ENCODE assay signal across 9 mouse cellular contexts in the genomic region with DNA sequence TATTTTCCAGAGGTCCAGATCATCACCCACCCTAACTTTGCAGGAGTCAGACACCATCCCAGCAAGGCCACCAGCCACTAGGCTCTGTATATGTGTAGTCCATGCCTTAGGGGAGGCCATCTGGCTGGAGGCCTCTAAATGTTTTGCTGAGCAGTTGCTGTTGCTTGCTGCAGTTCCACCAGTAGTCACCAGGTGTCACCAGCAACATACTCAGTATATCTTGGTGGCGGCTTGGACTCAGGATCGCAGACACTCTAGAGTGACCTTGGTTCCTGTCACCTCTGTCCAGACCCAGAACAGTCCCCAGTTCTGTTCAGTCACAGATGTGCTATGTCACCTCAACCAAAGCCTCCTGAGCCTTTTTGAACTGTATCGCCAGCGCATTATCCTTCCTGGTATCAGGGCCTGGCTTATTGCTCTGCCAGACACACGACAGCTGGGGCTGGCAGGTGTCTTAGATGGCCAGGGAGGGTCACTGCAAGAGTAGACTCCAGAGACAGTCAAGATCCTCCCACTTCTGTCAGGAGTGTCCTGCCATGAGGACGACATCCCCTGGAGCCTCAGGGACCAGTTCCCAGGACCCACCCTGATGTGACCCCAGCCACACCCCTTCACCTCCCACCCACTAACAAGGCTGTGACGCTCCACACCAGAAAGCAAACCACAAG. TPM values are rescaled to one million over a fixed set of nuclear protein-coding genes. Genes with fewer than 3 reads are reported as not detected.
DNase-seq lines count a peak whose midpoint lies in the region; ATAC-seq and TF ChIP-seq lines count a peak whose summit lies in the region.
"Had no signal": no experiment of that assay in that cellular context is flagged by ENCODE, and none has a peak within 500 bp of the region (broad histone marks: within the 10 kb centered on the region; RNA-seq: fewer than 3 reads in every experiment).

No protein-coding gene starts in this region.

- peak; percentile 54 for ATAC-seq in cerebellum, adult (ENCODE audit: insufficient number of reproducible peaks, low FRiP score, low TSS enrichment)
- ATAC-seq in forebrain, embryonic 16.5 days, result peak; percentile 59

- 48% methylated on average over 7 of the region's 7 CpGs for WGBS in forebrain, embryonic 16.5 days
- 39% methylated on average over 7 of the region's 7 CpGs for WGBS in lung, adult 2 months
- 44% methylated on average over 7 of the region's 7 CpGs for WGBS in olfactory bulb, adult 2 months

- dilution Hi-C loops in CH12.LX (cut with MboI; ENCODE audit: extremely low pct_ligation_motif_present, extremely low pct_unique_long_range_greater_than_20kb, low sequenced_read_pairs), result no loop called here

- TF ChIP-seq RAD21 in CH12.LX (IDR thresholded peaks at IDR 0.05; ENCODE audit: low read depth, low read length), result peak; percentile 80

- no peak for TF ChIP-seq POLR2A in CH12.LX (IDR thresholded peaks at IDR 0.05; ENCODE audit: low read depth, low read length)
- no peak for TF ChIP-seq POLR2A in lung, adult 2 months (IDR thresholded peaks at IDR 0.05; ENCODE audit: borderline replicate concordance, extremely low read depth, low read depth, low read length)
- TF ChIP-seq POLR2A in olfactory bulb, adult 2 months (IDR thresholded peaks at IDR 0.05; ENCODE audit: insufficient read depth, low read depth, low read length), result no peak

- in situ Hi-C loops in CH12.LX (cut with MboI; ENCODE audit: low pct_ligation_motif_present, low pct_unique_long_range_greater_than_20kb, low sequenced_read_pairs), result loop anchor here (10.0 kb wide), 1 partner anchor 202 kb away; no protein-coding TSS in a partner anchor

- no peaks in the 10 kb centered on the region for H3K79me2 ChIP-seq in CH12.LX (replicated peaks; ENCODE audit: control insufficient read depth, extremely low read depth, insufficient read depth, poor library complexity, severe bottlenecking)

- H3K4me1 ChIP-seq in CH12.LX (ENCODE audit: control insufficient read depth in 1 of 2, insufficient read depth in 2 of 2), result no peaks in the 10 kb centered on the region; a peak in 1 of 4 replicates
- H3K4me1 ChIP-seq in forebrain, embryonic 16.5 days (replicated peaks; ENCODE audit: control insufficient read depth, insufficient read depth, low read length), result no peaks in the 10 kb centered on the region
- H3K4me1 ChIP-seq in lung, adult 2 months (ENCODE audit: control insufficient read depth, insufficient read depth, low read length), result no peaks in the 10 kb centered on the region
- peaks cover 12% of the 10 kb centered on the region for H3K4me1 ChIP-seq in olfactory bulb, adult 2 months (ENCODE audit: control insufficient read depth, insufficient read depth, low read length)
- H3K4me1 ChIP-seq: embryonic facial prominence, embryonic 13.5 days had no signal

- TF ChIP-seq CTCF in CH12.LX (conservative IDR thresholded peaks at IDR 0.05 in 1 of 2, IDR thresholded peaks at IDR 0.05 in 1 of 2; ENCODE audit: low read depth in 2 of 2, low read length in 2 of 2), result peak; percentile 75 to 94
- peak; percentile 98 for TF ChIP-seq CTCF in lung, adult 2 months (IDR thresholded peaks at IDR 0.05; ENCODE audit: insufficient read depth, low read length)
- TF ChIP-seq CTCF in olfactory bulb, adult 2 months (IDR thresholded peaks at IDR 0.05; ENCODE audit: insufficient read depth, low read depth, low read length), result 0 out of 2 replicates have a peak, but pooled peaks have one; percentile 18

- H3K4me3 ChIP-seq in CH12.LX (replicated peaks in 1 of 3; ENCODE audit: low read depth in 2 of 3, low read length in 2 of 3, poor library complexity in 1 of 3), result no peak overlapping the region
- no peak overlapping the region for H3K4me3 ChIP-seq in forebrain, embryonic 16.5 days (replicated peaks; ENCODE audit: low read length)
- H3K4me3 ChIP-seq in lung, adult 2 months (replicated peaks; ENCODE audit: extremely low read depth, low read depth, low read length), result no peak overlapping the region
- no peak overlapping the region for H3K4me3 ChIP-seq in olfactory bulb, adult 2 months (ENCODE audit: insufficient read depth, low read depth, low read length)
- H3K4me3 ChIP-seq: embryonic facial prominence, embryonic 13.5 days had no signal

- H3K27me3 ChIP-seq in CH12.LX (replicated peaks), result no peaks in the 10 kb centered on the region
- H3K27me3 ChIP-seq in forebrain, embryonic 16.5 days (replicated peaks; ENCODE audit: control insufficient read depth, insufficient read depth, low read length), result no peaks in the 10 kb centered on the region
- H3K27me3 ChIP-seq: embryonic facial prominence, embryonic 13.5 days had no signal

- intact Hi-C loops in heart, postnatal 36 days (cut with DNase I), result loop anchor here (1.0 to 5.0 kb wide), 3 partner anchors 22 to 189 kb away; no protein-coding TSS in a partner anchor

- no peaks in the 10 kb centered on the region for H3K9me3 ChIP-seq in CH12.LX (replicated peaks; ENCODE audit: low read length)
- H3K9me3 ChIP-seq in forebrain, embryonic 16.5 days (ENCODE audit: control insufficient read depth, low read length), result no peaks in the 10 kb centered on the region
- H3K9me3 ChIP-seq: embryonic facial prominence, embryonic 13.5 days had no signal

- no peak overlapping the region for H3K9ac ChIP-seq in CH12.LX (ENCODE audit: insufficient read depth, low read depth)
- no peak overlapping the region for H3K9ac ChIP-seq in forebrain, embryonic 16.5 days (replicated peaks; ENCODE audit: low read depth, low read length)

- TF ChIP-seq EP300 in CH12.LX (IDR thresholded peaks at IDR 0.05; ENCODE audit: low read length), result no peak

- no peak overlapping the region for H3K4me2 ChIP-seq in CH12.LX (ENCODE audit: insufficient read depth, low read depth, poor library complexity, severe bottlenecking)
- no peak overlapping the region for H3K4me2 ChIP-seq in forebrain, embryonic 16.5 days (ENCODE audit: low read length)
- H3K4me2 ChIP-seq: embryonic facial prominence, embryonic 13.5 days had no signal

- peaks cover 89 to 99% of the 10 kb centered on the region in 2 experiments for H3K36me3 ChIP-seq in CH12.LX (replicated peaks in 1 of 2; ENCODE audit: control insufficient read depth in 1 of 2, insufficient read depth in 1 of 2, low read length in 1 of 2)
- peaks cover 23% of the 10 kb centered on the region for H3K36me3 ChIP-seq in forebrain, embryonic 16.5 days (ENCODE audit: control insufficient read depth, insufficient read depth)

- no peak overlapping the region for H3K27ac ChIP-seq in CH12.LX (ENCODE audit: insufficient read depth, low read depth)
- H3K27ac ChIP-seq in forebrain, embryonic 16.5 days (ENCODE audit: low read length), result no peak overlapping the region
- H3K27ac ChIP-seq in olfactory bulb, adult 2 months (ENCODE audit: insufficient read depth, low read depth, low read length), result no peak overlapping the region

- DNase-seq in CH12.LX (ENCODE audit: extremely low read depth), result peak; percentile 80
- DNase-seq in heart, postnatal 36 days, result peak; percentile 89 to 92
- peak; percentile 73 to 93 for DNase-seq in layer of hippocampus, adult 18-20 months (ENCODE audit: low spot score in 2 of 2)
- DNase-seq in lung, adult 2 months, result peak; percentile 83
- peak; percentile 54 for DNase-seq in testis, postnatal 14 days (ENCODE audit: low spot score)

TF ChIP-seq in CH12.LX, 34 proteins besides CTCF, POLR2A, EP300 and RAD21 (continues in another document):
- TF ChIP-seq HCFC1 (IDR thresholded peaks at IDR 0.05; ENCODE audit: low read depth, low read length) (no peak), RCOR1 (conservative IDR thresholded peaks at IDR 0.05; ENCODE audit: low read depth, low read length) (no peak), E2F4 (IDR thresholded peaks at IDR 0.05; ENCODE audit: insufficient replicate concordance, low read depth, low read length) (no peak), SMC3 (IDR thresholded peaks at IDR 0.05; ENCODE audit: low read depth, low read length) (peak; percentile 78), CHD1 (IDR thresholded peaks at IDR 0.05; ENCODE audit: low read depth, low read length) (no peak)

RNA-seq across cellular contexts. Expression of a gene that starts 8.8 kb away (rescaled TPM):
- 137 and 149 TPM in 2 replicates for total RNA-seq in CH12.LX (2012; rRNA removed)
- total RNA-seq in CH12.LX (2014; rRNA removed), result 78.1 and 81.9 TPM in 2 replicates
- polyA plus RNA-seq in CH12.LX (2012; ENCODE audit: insufficient read length, low read depth), result 135 and 158 TPM in 2 replicates
- 68.9 and 75.9 TPM in 2 replicates for polyA plus RNA-seq in forebrain, embryonic 16.5 days (2015; fragmentation: Nextera tagmentation; extraction: Ambion mirVana)
- 10 to 100 TPM; 29.4 to 31.0 TPM for total RNA-seq in heart, postnatal 36 days (2021)
- total RNA-seq in layer of hippocampus, adult 18-20 months (2021), result 10 to 100 TPM; 23.4 TPM
- polyA plus RNA-seq in lung, adult 2 months (2012; rRNA removed), result 58.6 and 66.5 TPM in 2 replicates
- polyA plus RNA-seq in olfactory bulb, adult 2 months (2012; ENCODE audit: insufficient read depth, insufficient read length, low replicate concordance, missing spikeins), result not detected in 2 replicates

RNA-seq across cellular contexts. Expression of a gene that starts 21.4 kb away (rescaled TPM):
- 66.6 and 79.9 TPM in 2 replicates for total RNA-seq in CH12.LX (2012; rRNA removed)
- 69.8 and 74.4 TPM in 2 replicates for total RNA-seq in CH12.LX (2014; rRNA removed)
- polyA plus RNA-seq in CH12.LX (2012; ENCODE audit: insufficient read length, low read depth), result 144 and 178 TPM in 2 replicates
- 56.9 and 57.1 TPM in 2 replicates for polyA plus RNA-seq in forebrain, embryonic 16.5 days (2015; fragmentation: Nextera tagmentation; extraction: Ambion mirVana)
- 100 to 1,000 TPM; 184 to 212 TPM for total RNA-seq in heart, postnatal 36 days (2021)
- total RNA-seq in layer of hippocampus, adult 18-20 months (2021), result 100 to 1,000 TPM; 169 to 170 TPM
- polyA plus RNA-seq in lung, adult 2 months (2012; rRNA removed), result 166 and 187 TPM in 2 replicates
- polyA plus RNA-seq in olfactory bulb, adult 2 months (2012; ENCODE audit: insufficient read depth, insufficient read length, low replicate concordance, missing spikeins), result not detected in 2 replicates

RNA-seq across cellular contexts. Expression of a gene that starts 25.3 kb away (rescaled TPM):
- total RNA-seq in CH12.LX (2012; rRNA removed), result 0.30 and 0.63 TPM in 2 replicates
- total RNA-seq in CH12.LX (2014; rRNA removed), result not detected in 2 replicates
- polyA plus RNA-seq in CH12.LX (2012; ENCODE audit: insufficient read length, low read depth), result 0.08 and 0.11 TPM in 2 replicates
- polyA plus RNA-seq in forebrain, embryonic 16.5 days (2015; fragmentation: Nextera tagmentation; extraction: Ambion mirVana), result 0.65 and 0.92 TPM in 2 replicates
- 1 to 10 TPM; 4.7 to 5.7 TPM for total RNA-seq in heart, postnatal 36 days (2021)
- total RNA-seq in layer of hippocampus, adult 18-20 months (2021), result under 1 TPM; 0.61 to 0.97 TPM
- 40.9 and 51.2 TPM in 2 replicates for polyA plus RNA-seq in lung, adult 2 months (2012; rRNA removed)
- polyA plus RNA-seq in olfactory bulb, adult 2 months (2012; ENCODE audit: insufficient read depth, insufficient read length, low replicate concordance, missing spikeins), result not detected in 2 replicates

RNA-seq across cellular contexts. Expression of a gene that starts 33.4 kb away (rescaled TPM):
- total RNA-seq in CH12.LX (2012; rRNA removed) (9.4 and 10.7 TPM in 2 replicates), CH12.LX (2014; rRNA removed) (10.2 and 11.8 TPM in 2 replicates)
- polyA plus RNA-seq in CH12.LX (2012; ENCODE audit: insufficient read length, low read depth), result 29.4 and 37.1 TPM in 2 replicates
- polyA plus RNA-seq in forebrain, embryonic 16.5 days (2015; fragmentation: Nextera tagmentation; extraction: Ambion mirVana), result 1.8 and 2.4 TPM in 2 replicates
- 100 to 1,000 TPM; 162 to 165 TPM for total RNA-seq in heart, postnatal 36 days (2021)
- total RNA-seq in layer of hippocampus, adult 18-20 months (2021), result 10 to 100 TPM; 14.3 to 15.7 TPM
- polyA plus RNA-seq in lung, adult 2 months (2012; rRNA removed), result 33.3 and 39.0 TPM in 2 replicates
- not detected in 2 replicates for polyA plus RNA-seq in olfactory bulb, adult 2 months (2012; ENCODE audit: insufficient read depth, insufficient read length, low replicate concordance, missing spikeins)

Comparison
In these comparisons a context has a peak if more than half of its experiments do, and no peak if none do; other contexts are left out.
1. CTCF ChIP-seq: peak in every context shown above with its lines; median percentile 98 in lung, adult 2 months; 84 in CH12.LX; 18 in olfactory bulb, adult 2 months.
2. RNA of a gene that starts 8.8 kb away (polyA plus RNA-seq): 135 to 158 TPM in CH12.LX, 68.9 to 75.9 TPM in forebrain, embryonic 16.5 days and 58.6 to 66.5 TPM in lung, adult 2 months; not detected in olfactory bulb, adult 2 months; every median in the first group is over 10 times any median in the second.
3. RNA of a gene that starts 25.3 kb away (polyA plus RNA-seq): 40.9 to 51.2 TPM in lung, adult 2 months; 0.65 to 0.92 TPM in forebrain, embryonic 16.5 days, 0.08 to 0.11 TPM in CH12.LX and not detected in olfactory bulb, adult 2 months; every median in the first group is over 10 times any median in the second.
4. Peak in every context shown above with its lines, with median percentiles within 50 percentile points of each other: DNase-seq.